Mouse (Mus musculus): Measurements from ENCODE around the gene Zbtb7a. TPM values are rescaled to one million over a fixed set of nuclear protein-coding genes. Genes with fewer than 3 reads are reported as not detected.
"Not testable (repeated sequence)": the region's sequence is repeated elsewhere in the genome, so short reads cannot be mapped to it uniquely, and the experiment has no call there.

The Zbtb7a gene
- total and polyA plus RNA-seq, 2 experiments from 2014 or later = 32.3 to 57.8 TPM

DNA sequence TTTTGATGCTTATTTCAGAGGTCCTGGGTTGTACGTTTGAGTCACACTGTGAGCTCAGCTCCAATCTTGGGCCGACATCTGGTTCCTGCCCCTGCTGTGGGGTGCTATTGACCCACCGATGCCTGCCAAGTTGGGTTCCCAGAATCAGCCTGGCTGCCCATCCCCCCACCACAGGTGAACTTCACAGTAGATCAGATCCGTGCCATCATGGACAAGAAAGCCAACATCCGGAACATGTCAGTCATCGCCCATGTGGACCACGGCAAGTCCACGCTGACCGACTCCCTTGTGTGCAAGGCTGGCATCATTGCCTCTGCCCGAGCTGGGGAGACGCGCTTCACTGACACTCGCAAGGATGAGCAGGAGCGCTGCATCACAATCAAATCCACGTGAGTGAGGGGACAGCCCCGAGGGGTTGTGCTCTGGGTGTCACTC is 42.5 kb downstream of the Zbtb7a start:
- peak; percentile 11 for DNase-seq (ENCODE audit: low spot score)
- ATAC-seq (ENCODE audit: insufficient read depth, low read depth) = no peak
- Histone ChIP-seq H3K9ac (replicated peaks; ENCODE audit: low read depth, low read length) (peak overlapping the region; percentile 96), H3K9me3 (replicated peaks; ENCODE audit: control insufficient read depth, low read length) (no peaks in the 10 kb centered on the region), H3K4me3 (ENCODE audit: low read depth, low read length) (peak overlapping the region; percentile 88), H3K27me3 (ENCODE audit: control insufficient read depth, insufficient read depth, low read length) (no peaks in the 10 kb centered on the region), H3K4me2 (ENCODE audit: low read depth, low read length) (peak overlapping the region; percentile 89), H3K4me1 (ENCODE audit: control insufficient read depth, insufficient read depth) (peaks cover 20% of the 10 kb centered on the region), H3K36me3 (replicated peaks; ENCODE audit: control insufficient read depth, insufficient read depth, low read length) (peaks cover 52% of the 10 kb centered on the region), H3K27ac (ENCODE audit: low read depth) (peak overlapping the region; percentile 95)
- TF ChIP-seq CTCF (IDR thresholded peaks at IDR 0.05; ENCODE audit: low read depth) (no peak), EP300 (IDR thresholded peaks at IDR 0.05; ENCODE audit: low read depth) (no peak)
- 3% methylated on average over 16 of the region's 16 CpGs for WGBS

DNA sequence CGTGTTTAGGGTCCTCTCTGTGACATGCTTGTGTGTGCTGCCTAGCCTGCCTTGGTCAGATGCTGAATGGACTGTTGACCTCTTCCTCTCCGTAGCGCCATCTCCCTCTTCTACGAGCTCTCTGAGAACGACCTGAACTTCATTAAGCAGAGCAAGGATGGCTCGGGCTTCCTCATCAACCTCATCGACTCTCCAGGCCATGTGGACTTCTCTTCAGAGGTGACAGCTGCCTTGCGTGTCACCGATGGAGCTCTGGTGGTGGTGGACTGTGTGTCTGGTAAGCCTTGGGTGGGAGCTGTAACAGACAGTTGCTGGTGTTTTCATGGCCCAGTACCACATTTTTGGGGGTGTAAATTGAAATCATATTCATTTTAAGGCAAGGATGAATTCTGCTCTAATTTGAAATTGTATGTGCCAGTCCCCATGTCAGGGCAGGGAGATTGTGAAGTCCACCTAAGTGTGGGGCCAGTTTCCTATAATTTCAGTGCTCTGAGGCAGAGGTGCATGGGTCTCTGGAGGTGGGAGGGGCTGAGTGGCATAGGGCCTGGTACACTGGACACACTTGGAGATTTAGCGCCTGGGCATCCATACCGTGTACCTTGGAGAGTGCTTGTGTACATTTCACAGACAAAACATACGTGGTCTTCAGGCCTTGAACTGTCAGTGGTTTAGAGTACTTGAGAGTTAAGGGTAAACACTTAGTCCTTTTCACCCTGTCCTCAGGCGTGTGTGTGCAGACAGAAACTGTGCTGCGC is 43.1 kb downstream of the Zbtb7a start:
- Histone ChIP-seq H3K4me1 (ENCODE audit: control insufficient read depth, insufficient read depth) (peaks cover 20% of the 10 kb centered on the region), H3K4me2 (ENCODE audit: low read depth, low read length) (peak overlapping the region; percentile 89), H3K4me3 (ENCODE audit: low read depth, low read length) (peak overlapping the region; percentile 88), H3K36me3 (replicated peaks; ENCODE audit: control insufficient read depth, insufficient read depth, low read length) (peaks cover 52% of the 10 kb centered on the region), H3K9me3 (replicated peaks; ENCODE audit: control insufficient read depth, low read length) (no peaks in the 10 kb centered on the region), H3K27me3 (ENCODE audit: control insufficient read depth, insufficient read depth, low read length) (no peaks in the 10 kb centered on the region), H3K27ac (ENCODE audit: low read depth) (0 out of 2 replicates have a peak overlapping the region, but pooled peaks have one; percentile 95), H3K9ac (replicated peaks; ENCODE audit: low read depth, low read length) (peak overlapping the region; percentile 96)
- ATAC-seq (ENCODE audit: insufficient read depth, low read depth) (no peak), DNase-seq (ENCODE audit: low spot score) (peak; percentile 5)
- WGBS = 42% methylated on average over 14 of the region's 14 CpGs
- TF ChIP-seq CTCF (IDR thresholded peaks at IDR 0.05; ENCODE audit: low read depth) = no peak
- TF ChIP-seq EP300 (IDR thresholded peaks at IDR 0.05; ENCODE audit: low read depth) = no peak

DNA sequence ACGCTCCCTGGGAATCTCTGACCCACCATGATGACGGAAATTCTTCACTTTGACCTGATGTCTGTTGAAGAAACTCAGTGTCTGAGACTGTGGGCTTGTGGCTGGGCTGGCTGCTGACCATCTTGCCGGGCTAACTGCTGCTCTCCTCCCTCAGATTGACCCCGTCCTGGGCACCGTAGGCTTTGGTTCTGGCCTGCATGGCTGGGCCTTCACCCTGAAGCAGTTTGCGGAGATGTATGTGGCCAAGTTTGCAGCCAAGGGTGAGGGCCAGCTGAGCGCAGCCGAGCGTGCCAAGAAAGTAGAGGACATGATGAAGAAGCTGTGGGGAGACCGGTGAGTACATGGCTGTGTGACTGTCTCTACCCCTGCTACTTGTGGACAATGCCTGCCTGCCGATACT is 43.9 kb downstream of the Zbtb7a start:
- Histone ChIP-seq H3K4me3 (ENCODE audit: low read depth, low read length) (no peak overlapping the region), H3K4me2 (ENCODE audit: low read depth, low read length) (no peak overlapping the region), H3K36me3 (replicated peaks; ENCODE audit: control insufficient read depth, insufficient read depth, low read length) (peaks cover 52% of the 10 kb centered on the region), H3K9me3 (replicated peaks; ENCODE audit: control insufficient read depth, low read length) (no peaks in the 10 kb centered on the region), H3K27me3 (ENCODE audit: control insufficient read depth, insufficient read depth, low read length) (no peaks in the 10 kb centered on the region), H3K4me1 (ENCODE audit: control insufficient read depth, insufficient read depth) (peaks cover 22% of the 10 kb centered on the region), H3K9ac (replicated peaks; ENCODE audit: low read depth, low read length) (no peak overlapping the region), H3K27ac (ENCODE audit: low read depth) (0 out of 2 replicates have a peak overlapping the region, but pooled peaks have one; percentile 19)
- ATAC-seq (ENCODE audit: insufficient read depth, low read depth) (no peak), DNase-seq (ENCODE audit: low spot score) (no peak)
- 86% methylated on average over 11 of the region's 11 CpGs for WGBS
- TF ChIP-seq EP300 (IDR thresholded peaks at IDR 0.05; ENCODE audit: low read depth) = no peak
- TF ChIP-seq CTCF (IDR thresholded peaks at IDR 0.05; ENCODE audit: low read depth) = no peak

DNA sequence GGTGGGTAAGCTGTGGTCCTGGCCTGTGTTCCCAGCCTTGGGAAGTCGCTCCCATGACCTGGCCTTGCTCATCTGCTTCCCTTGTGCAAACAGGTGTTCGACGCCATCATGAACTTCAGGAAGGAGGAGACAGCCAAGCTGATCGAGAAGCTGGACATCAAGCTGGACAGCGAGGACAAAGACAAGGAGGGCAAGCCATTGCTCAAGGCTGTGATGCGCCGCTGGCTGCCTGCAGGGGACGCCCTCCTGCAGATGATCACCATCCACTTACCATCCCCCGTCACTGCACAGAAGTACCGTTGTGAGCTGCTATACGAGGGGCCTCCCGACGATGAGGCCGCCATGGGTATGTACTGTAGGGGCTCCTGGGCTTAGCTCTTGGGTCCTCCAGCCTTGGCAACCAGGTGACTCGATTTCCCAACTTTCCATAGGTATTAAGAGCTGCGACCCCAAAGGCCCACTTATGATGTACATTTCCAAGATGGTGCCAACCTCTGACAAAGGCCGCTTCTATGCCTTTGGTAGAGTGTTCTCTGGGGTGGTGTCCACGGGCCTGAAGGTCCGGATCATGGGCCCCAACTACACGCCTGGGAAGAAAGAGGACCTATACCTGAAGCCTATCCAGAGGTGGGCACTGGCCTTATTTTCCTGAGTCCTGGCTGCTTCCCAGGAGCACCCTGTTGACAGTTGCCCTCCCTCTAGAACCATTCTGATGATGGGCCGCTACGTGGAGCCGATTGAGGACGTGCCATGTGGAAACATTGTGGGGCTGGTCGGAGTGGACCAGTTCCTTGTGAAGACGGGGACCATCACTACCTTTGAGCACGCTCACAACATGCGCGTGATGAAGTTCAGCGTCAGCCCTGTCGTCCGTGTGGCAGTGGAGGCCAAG is 44.7 kb downstream of the Zbtb7a start:
- ATAC-seq (ENCODE audit: insufficient read depth, low read depth) (no peak), DNase-seq (ENCODE audit: low spot score) (peak; percentile 5)
- peaks cover 20% of the 10 kb centered on the region for H3K4me1 ChIP-seq (ENCODE audit: control insufficient read depth, insufficient read depth)
- no peak overlapping the region for H3K27ac ChIP-seq (ENCODE audit: low read depth)
- H3K9ac ChIP-seq (replicated peaks; ENCODE audit: low read depth, low read length) = no peak overlapping the region
- TF ChIP-seq CTCF (IDR thresholded peaks at IDR 0.05; ENCODE audit: low read depth) (no peak), EP300 (IDR thresholded peaks at IDR 0.05; ENCODE audit: low read depth) (no peak)
- WGBS = 83% methylated on average over 32 of the region's 32 CpGs
- no peaks in the 10 kb centered on the region for H3K27me3 ChIP-seq (ENCODE audit: control insufficient read depth, insufficient read depth, low read length)
- no peak overlapping the region for H3K4me2 ChIP-seq (ENCODE audit: low read depth, low read length)
- no peaks in the 10 kb centered on the region for H3K9me3 ChIP-seq (replicated peaks; ENCODE audit: control insufficient read depth, low read length)
- H3K36me3 ChIP-seq (replicated peaks; ENCODE audit: control insufficient read depth, insufficient read depth, low read length) = peaks cover 52% of the 10 kb centered on the region
- H3K4me3 ChIP-seq (ENCODE audit: low read depth, low read length) = no peak overlapping the region

DNA sequence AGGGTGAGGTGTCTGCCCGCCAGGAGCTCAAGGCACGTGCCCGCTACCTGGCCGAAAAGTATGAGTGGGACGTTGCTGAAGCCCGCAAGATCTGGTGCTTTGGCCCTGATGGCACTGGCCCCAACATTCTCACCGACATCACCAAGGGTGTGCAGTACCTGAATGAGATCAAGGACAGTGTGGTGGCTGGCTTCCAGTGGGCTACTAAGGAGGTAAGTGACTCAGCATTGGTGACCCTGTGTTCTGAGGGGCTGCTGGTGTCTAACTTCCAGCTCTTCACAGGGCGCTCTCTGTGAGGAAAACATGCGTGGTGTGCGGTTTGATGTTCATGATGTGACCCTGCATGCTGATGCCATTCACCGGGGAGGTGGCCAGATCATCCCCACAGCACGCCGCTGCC is 45.9 kb downstream of the Zbtb7a start:
- 88% methylated on average over 13 of the region's 13 CpGs for WGBS
- TF ChIP-seq EP300 (IDR thresholded peaks at IDR 0.05; ENCODE audit: low read depth) = no peak
- Histone ChIP-seq H3K4me3 (ENCODE audit: low read depth, low read length) (no peak overlapping the region), H3K9me3 (replicated peaks; ENCODE audit: control insufficient read depth, low read length) (no peaks in the 10 kb centered on the region), H3K27me3 (ENCODE audit: control insufficient read depth, insufficient read depth, low read length) (no peaks in the 10 kb centered on the region), H3K4me1 (ENCODE audit: control insufficient read depth, insufficient read depth) (peaks cover 23% of the 10 kb centered on the region), H3K4me2 (ENCODE audit: low read depth, low read length) (no peak overlapping the region), H3K9ac (replicated peaks; ENCODE audit: low read depth, low read length) (no peak overlapping the region), H3K27ac (ENCODE audit: low read depth) (no peak overlapping the region), H3K36me3 (replicated peaks; ENCODE audit: control insufficient read depth, insufficient read depth, low read length) (peaks cover 52% of the 10 kb centered on the region)
- DNase-seq (ENCODE audit: low spot score) = no peak
- ATAC-seq (ENCODE audit: insufficient read depth, low read depth) = no peak

DNA sequence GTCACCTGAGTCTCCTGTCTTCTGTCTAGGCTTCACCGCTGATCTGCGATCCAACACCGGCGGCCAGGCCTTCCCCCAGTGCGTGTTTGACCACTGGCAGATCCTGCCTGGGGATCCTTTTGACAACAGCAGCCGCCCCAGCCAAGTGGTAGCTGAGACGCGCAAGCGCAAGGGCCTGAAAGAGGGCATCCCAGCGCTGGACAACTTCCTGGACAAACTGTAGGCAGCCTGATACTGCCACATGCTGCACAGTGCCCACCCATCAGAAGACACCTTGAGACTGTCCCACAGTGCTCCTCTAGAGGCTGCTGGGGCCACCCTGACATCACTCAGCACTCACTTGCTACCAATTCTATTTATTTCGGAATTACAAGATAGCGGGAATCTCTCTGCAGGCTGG is 46.8 kb downstream of the Zbtb7a start:
- Histone ChIP-seq H3K4me1 (ENCODE audit: control insufficient read depth, insufficient read depth) (peaks cover 23% of the 10 kb centered on the region), H3K36me3 (replicated peaks; ENCODE audit: control insufficient read depth, insufficient read depth, low read length) (peaks cover 56% of the 10 kb centered on the region), H3K27ac (ENCODE audit: low read depth) (peak overlapping the region; percentile 66)
- not testable (repeated sequence) for ATAC-seq (ENCODE audit: insufficient read depth, low read depth); H3K27me3 ChIP-seq (ENCODE audit: control insufficient read depth, insufficient read depth, low read length); H3K4me2 ChIP-seq (ENCODE audit: low read depth, low read length); DNase-seq (ENCODE audit: low spot score); H3K4me3 ChIP-seq (ENCODE audit: low read depth, low read length); H3K9ac ChIP-seq (replicated peaks; ENCODE audit: low read depth, low read length); H3K9me3 ChIP-seq (replicated peaks; ENCODE audit: control insufficient read depth, low read length)
- WGBS = 66% methylated on average over 12 of the region's 12 CpGs

All from heart, postnatal 0 days (tissue).